Mouse (Mus musculus): ENCODE results near the gene B430305J03Rik.

B430305J03Rik gene

DNA sequence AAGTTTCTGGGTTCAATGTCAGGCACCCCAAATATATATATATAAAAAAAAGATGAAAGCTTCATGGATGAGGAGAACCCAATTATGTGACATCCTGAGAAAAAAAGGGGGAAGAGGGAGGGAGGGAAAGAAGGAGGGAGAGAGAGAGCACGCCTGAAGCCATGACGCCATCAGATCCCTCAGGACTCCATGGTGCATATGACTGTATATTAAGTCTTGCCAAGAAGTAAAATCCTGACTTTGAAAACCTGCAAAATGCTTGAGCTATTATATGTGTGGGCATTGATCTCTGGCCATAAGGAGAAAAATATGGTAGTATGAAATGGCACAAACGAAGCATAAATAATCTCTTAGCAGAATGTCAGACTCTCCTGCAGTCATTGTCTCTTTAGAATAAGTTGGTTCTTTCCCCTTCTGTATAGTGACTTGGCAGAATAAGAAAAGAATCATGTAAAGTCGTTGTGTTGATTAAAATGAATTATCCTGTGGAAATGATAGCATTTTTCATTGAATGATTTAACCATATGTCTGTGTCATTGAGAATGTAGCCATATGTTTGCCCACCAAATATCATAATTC, 17.6 kb downstream of the B430305J03Rik start:
- no peak for DNase-seq (ENCODE audit: low spot score in 2 of 2)

DNA sequence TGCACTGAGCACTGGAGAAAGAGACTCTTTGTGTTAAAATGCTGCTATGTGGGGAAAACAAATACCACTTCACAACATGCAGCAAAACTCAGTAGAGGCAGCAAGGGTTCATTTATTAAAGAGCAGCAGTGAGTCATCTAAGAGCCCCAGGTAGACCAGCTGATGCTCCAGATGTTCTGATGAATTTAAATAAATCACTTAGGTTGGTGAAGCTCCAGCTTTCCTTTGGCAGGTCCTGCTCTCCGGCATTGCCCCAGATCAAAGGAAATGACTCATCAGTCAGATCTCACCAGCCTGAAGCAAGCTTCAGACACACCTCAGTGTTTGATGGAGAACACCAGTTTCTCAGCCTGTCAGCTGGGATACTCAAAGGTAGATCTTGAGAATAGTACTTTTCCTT, 20.1 kb downstream of the B430305J03Rik start:
- no peak for DNase-seq (ENCODE audit: low spot score in 2 of 2)

DNA sequence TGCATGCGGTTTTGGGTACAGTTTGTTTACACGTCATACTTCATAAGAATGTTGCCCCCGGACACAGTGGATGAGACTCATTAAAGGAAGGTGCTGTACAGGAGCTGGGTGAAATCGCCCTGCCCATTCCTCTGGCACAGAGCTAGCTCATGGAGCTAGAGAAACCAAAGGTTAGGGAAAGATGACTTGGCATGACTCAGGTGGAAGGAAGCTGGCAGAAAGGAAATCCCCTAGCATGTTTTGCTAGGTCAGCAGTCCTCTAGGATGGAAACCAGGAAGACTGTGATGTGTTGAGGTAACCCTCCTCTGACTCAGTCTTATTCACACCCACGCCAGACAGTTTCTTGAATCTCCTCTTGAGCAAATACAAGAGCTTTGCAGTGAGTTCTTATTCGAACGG, 21.7 kb downstream of the B430305J03Rik start:
- no peak for DNase-seq (ENCODE audit: low spot score in 2 of 2)

DNA sequence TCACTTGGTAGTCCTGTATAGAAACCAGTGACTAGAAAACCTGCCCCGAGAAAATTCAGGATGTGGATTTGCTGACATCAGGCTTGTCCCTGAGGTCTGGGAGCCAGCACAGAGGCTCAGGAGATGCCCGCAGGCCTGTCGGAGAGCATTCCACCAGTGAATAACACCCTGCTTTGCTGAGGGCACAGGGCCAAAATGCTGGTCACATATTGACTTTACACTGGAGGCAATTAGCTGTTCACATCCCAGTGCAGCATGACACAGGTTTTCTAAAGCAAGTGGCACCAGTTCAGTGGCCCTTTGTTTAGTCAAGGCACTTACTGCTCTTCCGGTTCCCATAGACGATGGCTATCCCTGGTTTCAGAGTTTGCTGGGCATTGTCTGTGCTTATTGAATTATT, 25.4 kb downstream of the B430305J03Rik start:
- DNase-seq (ENCODE audit: low spot score in 2 of 2), result no peak

DNA sequence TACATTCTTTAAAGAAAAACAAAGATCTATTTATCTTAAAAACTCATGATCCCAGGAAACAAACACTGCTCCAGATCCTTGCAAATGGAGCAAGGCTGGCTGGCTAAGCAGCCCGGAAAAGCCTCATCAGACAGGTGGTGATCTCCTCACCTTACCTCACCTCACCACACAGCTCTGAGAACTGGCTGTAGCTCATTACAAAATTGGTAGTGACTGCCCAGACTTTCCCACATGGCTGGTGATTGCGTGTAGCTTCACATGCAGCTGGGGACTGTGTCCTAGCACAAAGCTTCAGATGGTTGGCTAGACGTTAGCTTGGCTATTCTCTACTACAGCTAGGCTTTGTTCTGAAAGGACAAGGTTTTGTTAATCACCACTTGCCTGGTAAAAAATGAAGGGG, 28.5 kb downstream of the B430305J03Rik start:
- no peak for DNase-seq (ENCODE audit: low spot score in 2 of 2)

DNA sequence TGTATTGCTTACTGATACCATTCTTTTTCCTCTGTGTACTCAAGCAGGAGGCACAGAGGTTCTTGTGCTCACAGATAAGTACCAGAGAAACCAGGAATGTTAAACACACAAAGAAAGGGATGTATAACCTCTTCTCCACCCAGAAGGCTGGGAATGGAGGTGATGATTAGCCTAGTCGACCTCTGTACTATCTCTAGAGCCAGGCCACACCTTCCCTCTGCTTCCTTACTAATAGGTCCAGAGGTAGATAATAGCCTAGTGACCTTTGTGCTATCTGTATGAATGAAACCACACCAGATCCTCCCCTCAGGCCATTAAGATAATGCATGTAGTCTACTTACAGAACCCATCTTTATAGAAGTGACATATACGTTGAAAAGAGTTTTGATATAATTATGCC, 29.5 kb downstream of the B430305J03Rik start:
- DNase-seq (ENCODE audit: low spot score in 2 of 2), result no peak

DNA sequence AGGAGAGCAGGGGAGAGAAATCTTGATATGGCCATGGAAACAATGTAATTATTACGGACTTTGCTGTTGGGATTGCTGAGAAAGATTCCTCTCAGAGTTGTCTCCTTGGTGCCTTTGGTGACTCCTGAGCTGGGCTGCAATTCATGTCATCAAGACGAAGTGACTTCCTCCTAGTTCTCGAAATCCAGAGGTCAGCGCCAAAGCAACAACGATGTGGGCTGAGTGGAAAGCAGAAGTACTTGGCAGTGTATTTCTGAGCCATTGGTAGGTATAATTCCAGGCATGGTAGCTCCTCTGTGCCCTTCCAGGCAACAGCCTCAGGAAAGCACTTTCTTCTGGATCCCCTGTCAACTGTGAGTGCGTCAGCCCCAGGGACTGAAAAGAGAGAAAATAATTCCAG, 44.1 kb downstream of the B430305J03Rik start:
- DNase-seq (ENCODE audit: low spot score in 2 of 2), result no peak

DNA sequence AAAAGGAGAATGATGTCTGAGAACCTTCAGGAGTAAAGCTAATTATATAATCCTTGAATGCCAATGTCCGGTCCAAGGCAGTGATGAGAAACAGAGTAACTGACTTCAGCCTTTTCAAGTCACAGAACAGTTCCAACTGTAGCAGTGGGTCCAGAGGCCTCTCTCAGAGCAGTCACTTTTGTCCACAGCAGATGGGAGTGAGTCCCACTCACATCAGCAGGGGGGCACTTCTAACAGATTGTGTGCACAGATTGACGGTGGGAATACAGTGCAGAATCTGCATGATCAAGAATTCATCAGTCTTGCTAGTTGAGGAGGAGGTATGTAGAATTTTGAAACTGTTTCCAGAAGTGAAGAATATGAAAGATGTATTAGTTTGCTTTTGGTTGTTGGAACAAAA, 45.7 kb downstream of the B430305J03Rik start:
- peak; percentile 11 to 23 for DNase-seq (ENCODE audit: low spot score in 2 of 2)

DNA sequence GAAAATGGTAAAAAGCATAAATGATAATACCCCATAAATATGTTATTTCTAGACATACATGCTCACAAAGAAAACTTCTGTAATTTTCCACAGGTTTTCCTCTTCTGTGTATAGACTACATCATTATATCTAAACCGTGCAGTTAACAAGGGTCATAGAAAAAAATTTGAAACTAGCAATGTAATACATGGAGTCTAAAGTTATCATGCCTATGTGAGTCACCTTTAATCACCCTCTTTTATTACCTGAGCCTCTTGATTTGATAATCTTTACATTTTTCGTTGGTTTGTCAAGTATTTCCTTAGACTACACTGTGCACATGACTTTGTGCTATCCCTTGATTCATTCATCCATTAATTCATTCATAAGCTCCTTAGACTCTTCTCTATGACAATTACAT, 50.7 kb downstream of the B430305J03Rik start:
- DNase-seq (ENCODE audit: low spot score in 2 of 2), result no peak

Measured in frontal cortex, postnatal 10 days (tissue).